Mouse (Mus musculus) embryonic fibroblast, embryonic 13.5 days (primary cell): ENCODE data around the gene Ubxn1.

ENCODE experiments used
- CTCF ChIP-seq: IDR thresholded peaks from 2 replicates; pipeline ENCODE4 v1.5.1; 2011; ENCODE audit warnings: mild to moderate bottlenecking, control low read depth, low read length, moderate library complexity, borderline replicate concordance; ENCODE audit not compliant: insufficient read depth
- POLR2A ChIP-seq: IDR thresholded peaks from 2 replicates; pipeline ENCODE4 v1.6.1; 2011; ENCODE audit warnings: low read depth, mild to moderate bottlenecking, control low read depth, low read length, moderate library complexity

DNA sequence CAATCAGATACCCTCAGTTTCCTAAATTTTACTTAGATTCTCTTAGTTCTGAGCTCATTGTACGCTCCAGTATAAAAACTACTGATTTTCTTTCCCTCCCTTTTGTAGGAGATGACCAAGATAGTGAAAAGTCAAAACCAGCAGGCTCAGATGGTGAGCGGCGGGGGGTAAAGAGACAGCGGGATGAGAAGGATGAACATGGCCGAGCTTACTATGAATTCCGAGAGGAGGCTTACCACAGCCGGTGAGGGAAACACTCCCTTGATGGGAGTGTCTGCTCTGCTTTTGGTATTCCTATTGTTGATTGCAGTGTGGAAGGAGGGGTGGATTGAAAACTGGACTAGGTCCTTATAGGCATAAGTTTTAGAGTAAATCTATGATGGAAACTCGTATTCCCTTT is 48.6 kb upstream of the Ubxn1 start:
- TF ChIP-seq CTCF = no peak
- TF ChIP-seq POLR2A = no peak
